Mouse (Mus musculus): Measurements from ENCODE around the gene Psmd4. TPM values are rescaled to one million over a fixed set of nuclear protein-coding genes. Genes with fewer than 3 reads are reported as not detected.
A peak's percentile ranks its signal among the peaks of the same experiment; 100 is the strongest.

The Psmd4 gene
- total RNA-seq, 2 experiments from 2014 or later = 284 to 331 TPM

Small RNAs within 50 kb of the gene (microRNA-seq; reads per million reads assigned to microRNA genes)
- gene Mir7013 = 4.2 reads per million, percentile 12 among the genes with 10 or more reads in this experiment

Other genes with a start within 250 kb of the Psmd4 start
- gene Pogz, start 205.0 kb downstream of the Psmd4 start, total RNA-seq (2021) = 10 to 100 TPM; 28.1 to 32.8 TPM
- 100 to 1,000 TPM; 338 to 350 TPM for gene Psmb4, start 155.7 kb downstream of the Psmd4 start, total RNA-seq (2021)
- 10 to 100 TPM; 40.5 to 81.7 TPM for gene Selenbp1, start 109.6 kb downstream of the Psmd4 start, total RNA-seq (2021)
- 10 to 100 TPM; 24.0 to 24.6 TPM for gene Rfx5, start 88.5 kb downstream of the Psmd4 start, total RNA-seq (2021)
- 10 to 100 TPM; 61.8 to 62.9 TPM for gene Pi4kb, start 67.9 kb downstream of the Psmd4 start, total RNA-seq (2021)
- 10 to 100 TPM; 23.1 to 37.7 TPM for gene Zfp687, start 27.2 kb downstream of the Psmd4 start, total RNA-seq (2021)
- gene Pip5k1a, start 64.3 kb upstream of the Psmd4 start, total RNA-seq (2021) = 10 to 100 TPM; 41.8 to 58.9 TPM
- 10 to 100 TPM; 56.1 to 63.3 TPM for gene Vps72, start 68.4 kb upstream of the Psmd4 start, total RNA-seq (2021)
- 1 to 10 TPM in 1 of 2 experiments, under 1 TPM in 1; 0.66 to 1.4 TPM for gene Tmod4, start 81.9 kb upstream of the Psmd4 start, total RNA-seq (2021)
- gene Scnm1, start 91.4 kb upstream of the Psmd4 start, total RNA-seq (2021) = 10 to 100 TPM; 33.8 to 35.4 TPM
- gene Lysmd1, start 91.5 kb upstream of the Psmd4 start, total RNA-seq (2021) = 1 to 10 TPM; 8.3 to 9.7 TPM
- gene Tnfaip8l2, start 99.7 kb upstream of the Psmd4 start, total RNA-seq (2021) = 1 to 10 TPM; 1.8 to 2.1 TPM
- 1 to 10 TPM; 2.3 to 3.7 TPM for gene Sema6c, start 117.8 kb upstream of the Psmd4 start, total RNA-seq (2021)
- 10 to 100 TPM; 21.3 to 22.6 TPM for gene Gabpb2, start 175.3 kb upstream of the Psmd4 start, total RNA-seq (2021)
- gene Cdc42se1, start 186.1 kb upstream of the Psmd4 start, total RNA-seq (2021) = 10 to 100 TPM; 86.9 to 94.8 TPM
- gene Mllt11, start 189.6 kb upstream of the Psmd4 start, total RNA-seq (2021) = 10 to 100 TPM in 1 of 2 experiments, 1 to 10 TPM in 1; 6.9 to 10.9 TPM
- under 1 TPM; 0.17 to 0.26 TPM for gene Gm128, start 199.0 kb upstream of the Psmd4 start, total RNA-seq (2021)
- under 1 TPM in 1 of 2 experiments, not detected in 1; 0.89 TPM for gene Bnipl, start 208.6 kb upstream of the Psmd4 start, total RNA-seq (2021)
- 100 to 1,000 TPM; 120 to 147 TPM for gene Mindy1, start 238.7 kb upstream of the Psmd4 start, total RNA-seq (2021)
- gene Prune1, start 239.5 kb upstream of the Psmd4 start, total RNA-seq (2021) = 10 to 100 TPM; 25.1 to 33.3 TPM

Data from adrenal gland, postnatal 36 days (tissue).